Mouse (Mus musculus): ENCODE data around the gene Map3k11.

- no peak for TF ChIP-seq GATA1 (IDR thresholded peaks at IDR 0.05; ENCODE audit: low read length)
- no peak for TF ChIP-seq TAL1 (IDR thresholded peaks at IDR 0.05; ENCODE audit: low read length)
These were observed 36.6 kb downstream of the Map3k11 start for GRCm38 (mm10) chr19:5725029-5725707.

Measured in erythroblast, embryonic 14.5 days (primary cell).